Mouse (Mus musculus) liver, postnatal 0 days (tissue): ENCODE results near the gene Ascc2. TPM values are rescaled to one million over a fixed set of nuclear protein-coding genes. Genes with fewer than 3 reads are reported as not detected.

Source experiments
- ATAC-seq: fragments of 200-750 bp; cut with Nextera tagmentation; 2 replicates; pipeline ENCODE4 v1.8.0; 2017; ENCODE audit warnings: mild to moderate bottlenecking, moderate library complexity
- DNase-seq: peaks from one replicate; pipeline ENCODE4 v3.0.0-alpha.2; 2016
- H3K27ac ChIP-seq: fragments of 300-500 bp; sonication (generic); 2 replicates; pipeline ENCODE4 v1.5.1; 2014; ENCODE audit warnings: antibody characterized with exemption, moderate library complexity, mild to moderate bottlenecking, low read depth
- H3K27me3 ChIP-seq: fragments of 300-500 bp; sonication (generic); 2 replicates; pipeline ENCODE4 v1.6.1; 2014; ENCODE audit warnings: low read length, control low read depth, mixed read lengths; ENCODE audit not compliant: insufficient read depth
- H3K36me3 ChIP-seq: fragments of 300-500 bp; sonication (generic); replicated peaks from 2 replicates; pipeline ENCODE4 v1.6.1; 2014; ENCODE audit warnings: mild to moderate bottlenecking, control low read depth, low read length, moderate library complexity, mixed read lengths; ENCODE audit not compliant: insufficient read depth
- H3K4me1 ChIP-seq: fragments of 300-500 bp; sonication (generic); 2 replicates; pipeline ENCODE4 v1.6.1; 2014; ENCODE audit warnings: antibody characterized with exemption, mild to moderate bottlenecking, control low read depth; ENCODE audit not compliant: insufficient read depth
- H3K4me2 ChIP-seq: fragments of 300-500 bp; sonication (generic); 2 replicates; pipeline ENCODE4 v1.6.1; 2014; ENCODE audit warnings: low read depth, mild to moderate bottlenecking, low read length, moderate library complexity, mixed read lengths
- H3K4me3 ChIP-seq: fragments of 300-500 bp; sonication (generic); 2 replicates; pipeline ENCODE4 v1.5.1; 2014; ENCODE audit warnings: low read depth, low read length
- H3K9ac ChIP-seq: fragments of 300-500 bp; sonication (generic); replicated peaks from 2 replicates; pipeline ENCODE4 v1.6.1; 2014; ENCODE audit warnings: mild to moderate bottlenecking, moderate library complexity
- H3K9me3 ChIP-seq: fragments of 300-500 bp; sonication (generic); 2 replicates; pipeline ENCODE4 v1.6.1; 2016; ENCODE audit warnings: mild to moderate bottlenecking, control low read depth, low read length, mixed read lengths
- CTCF ChIP-seq: sonication (generic); IDR thresholded peaks from 2 replicates; pipeline ENCODE4 v1.5.1; 2016; ENCODE audit warnings: antibody characterized with exemption, low read depth
- EP300 ChIP-seq: IDR thresholded peaks from 2 replicates; pipeline ENCODE4 v1.6.1; 2016; ENCODE audit warnings: antibody characterized with exemption, low read depth, mild to moderate bottlenecking
- whole genome bisulfite sequencing: fragments of 180-500 bp; shearing (Covaris S2); extraction: QIAGEN DNeasy Blood & Tissue Kit; methylation state at CpG from one replicate; pipeline ENCODE4 v1.1.7; 2014; ENCODE audit not compliant: insufficient replicate concordance; 5-methylcytosine and 5-hydroxymethylcytosine counted together
- polyA plus RNA-seq: library from polyadenylated mRNA; unstranded; fragments of >200 nt; fragmentation: Nextera tagmentation; extraction: Ambion mirVana; gene quantifications from 2 replicates; pipeline ENCODE4 v1.2.1, GENCODE M21; 2015

Ascc2 gene
- polyA plus RNA-seq, 1 experiment from 2014 or later: 9.7 TPM

GRCm38 (mm10) chr11:4683516-4683915 is 46.0 kb downstream of the Ascc2 start:
- Histone ChIP-seq H3K4me2 (no peak overlapping the region), H3K4me1 (0 out of 2 replicates have a peak, but pooled peaks cover 4% of the 10 kb centered on the region), H3K27me3 (no peaks in the 10 kb centered on the region), H3K9me3 (no peaks in the 10 kb centered on the region), H3K27ac (no peak overlapping the region), H3K4me3 (no peak overlapping the region), H3K9ac (no peak overlapping the region), H3K36me3 (peaks cover 31% of the 10 kb centered on the region)
- no peak for TF ChIP-seq EP300
- TF ChIP-seq CTCF: no peak
- 68% methylated on average over 6 of the region's 6 CpGs for WGBS
- ATAC-seq (no peak), DNase-seq (no peak)

- DNase-seq (no peak), ATAC-seq (no peak)
- no peak overlapping the region for H3K4me3 ChIP-seq
- no peak overlapping the region for H3K9ac ChIP-seq
- peaks cover 31% of the 10 kb centered on the region for H3K36me3 ChIP-seq
- no peaks in the 10 kb centered on the region for H3K27me3 ChIP-seq
- no peak overlapping the region for H3K4me2 ChIP-seq
- H3K4me1 ChIP-seq: 0 out of 2 replicates have a peak, but pooled peaks cover 4% of the 10 kb centered on the region
- 73% methylated on average over 6 of the region's 6 CpGs for WGBS
- no peak overlapping the region for H3K27ac ChIP-seq
- no peaks in the 10 kb centered on the region for H3K9me3 ChIP-seq
- TF ChIP-seq EP300 (no peak), CTCF (no peak)
Observed at GRCm38 (mm10) chr11:4684186-4684585, 46.6 kb downstream of the Ascc2 start.

GRCm38 (mm10) chr11:4685071-4685470 is 47.5 kb downstream of the Ascc2 start:
- Histone ChIP-seq H3K4me1 (0 out of 2 replicates have a peak, but pooled peaks cover 4% of the 10 kb centered on the region), H3K9ac (no peak overlapping the region), H3K36me3 (peaks cover 28% of the 10 kb centered on the region), H3K4me3 (no peak overlapping the region), H3K4me2 (no peak overlapping the region), H3K27me3 (no peaks in the 10 kb centered on the region), H3K27ac (no peak overlapping the region), H3K9me3 (no peaks in the 10 kb centered on the region)
- ATAC-seq (no peak), DNase-seq (no peak)
- TF ChIP-seq EP300 (no peak), CTCF (no peak)
- WGBS: 75% methylated on average over 4 of the region's 4 CpGs

GRCm38 (mm10) chr11:4685510-4685909 is 48.0 kb downstream of the Ascc2 start:
- peaks cover 25% of the 10 kb centered on the region for H3K36me3 ChIP-seq
- H3K4me3 ChIP-seq: no peak overlapping the region
- no peak overlapping the region for H3K9ac ChIP-seq
- 0 out of 2 replicates have a peak, but pooled peaks cover 4% of the 10 kb centered on the region for H3K4me1 ChIP-seq
- no peak for DNase-seq
- ATAC-seq: no peak
- no peak overlapping the region for H3K27ac ChIP-seq
- H3K27me3 ChIP-seq: no peaks in the 10 kb centered on the region
- no peak for TF ChIP-seq CTCF
- TF ChIP-seq EP300: no peak
- H3K4me2 ChIP-seq: no peak overlapping the region
- H3K9me3 ChIP-seq: no peaks in the 10 kb centered on the region
- 72% methylated on average over 5 of the region's 5 CpGs for WGBS

- 0 out of 2 replicates have a peak, but pooled peaks cover 4% of the 10 kb centered on the region for H3K4me1 ChIP-seq
- no peak overlapping the region for H3K4me3 ChIP-seq
- peaks cover 13% of the 10 kb centered on the region for H3K36me3 ChIP-seq
- no peaks in the 10 kb centered on the region for H3K27me3 ChIP-seq
- 51% methylated on average over 3 of the region's 3 CpGs for WGBS
- H3K9me3 ChIP-seq: no peaks in the 10 kb centered on the region
- TF ChIP-seq EP300 (no peak), CTCF (no peak)
- H3K4me2 ChIP-seq: no peak overlapping the region
- H3K9ac ChIP-seq: no peak overlapping the region
- DNase-seq (no peak), ATAC-seq (peak; percentile 57)
- H3K27ac ChIP-seq: no peak overlapping the region
Observed at GRCm38 (mm10) chr11:4687027-4687426, 49.5 kb downstream of the Ascc2 start.

- Histone ChIP-seq H3K9me3 (no peaks in the 10 kb centered on the region), H3K36me3 (peaks cover 6% of the 10 kb centered on the region), H3K4me3 (no peak overlapping the region), H3K4me1 (0 out of 2 replicates have a peak, but pooled peaks cover 4% of the 10 kb centered on the region), H3K4me2 (no peak overlapping the region), H3K9ac (no peak overlapping the region), H3K27ac (no peak overlapping the region), H3K27me3 (no peaks in the 10 kb centered on the region)
- ATAC-seq: no peak
- WGBS: 54% methylated on average over 3 of the region's 3 CpGs
- TF ChIP-seq CTCF (no peak), EP300 (no peak)
- no peak for DNase-seq
Observed at GRCm38 (mm10) chr11:4687874-4688273, 50.3 kb downstream of the Ascc2 start.
